Mouse (Mus musculus) cerebellum, adult 2 months (tissue): ENCODE results near the gene Izumo2. TPM values are rescaled to one million over a fixed set of nuclear protein-coding genes. Genes with fewer than 3 reads are reported as not detected.

Experiments used
- DNase-seq, 2 experiments: peaks; one replicate each; pipeline ENCODE4 v3.0.0; 2021
- H3K27ac ChIP-seq: fragments of 200-500 bp; 2 replicates; pipeline ENCODE4 v1.5.1; 2012; ENCODE audit warnings: low read length, control low read depth, inconsistent platforms; ENCODE audit not compliant: insufficient read depth
- H3K27me3 ChIP-seq: fragments of 200-500 bp; 2 replicates; pipeline ENCODE4 v1.6.1; 2012; ENCODE audit warnings: inconsistent platforms, mild to moderate bottlenecking, low read length, moderate library complexity; ENCODE audit not compliant: control insufficient read depth, insufficient read depth
- H3K4me1 ChIP-seq: fragments of 200-500 bp; 2 replicates; pipeline ENCODE4 v1.6.1; 2011; ENCODE audit warnings: low read length; ENCODE audit not compliant: control insufficient read depth, insufficient read depth
- H3K4me3 ChIP-seq: fragments of 200-500 bp; replicated peaks from 2 replicates; pipeline ENCODE3; 2011; ENCODE audit warnings: mild to moderate bottlenecking, low read depth, low read length, control low read depth; ENCODE audit not compliant: insufficient read depth
- CTCF ChIP-seq: fragments of 200-500 bp; IDR thresholded peaks from 2 replicates; pipeline ENCODE4 v1.5.1; 2011; ENCODE audit warnings: low read depth, mild to moderate bottlenecking, control low read depth, low read length, moderate library complexity, borderline replicate concordance; ENCODE audit not compliant: insufficient read depth
- POLR2A ChIP-seq: fragments of 200-500 bp; IDR thresholded peaks from 2 replicates; pipeline ENCODE4 v1.6.1; 2011; ENCODE audit warnings: low read length, control low read depth, borderline replicate concordance; ENCODE audit not compliant: insufficient read depth
- WGBS: fragments of 180-500 bp; shearing (Covaris S2); methylation state at CpG from one replicate; pipeline ENCODE4 v1.1.7; 2018; 5-methylcytosine and 5-hydroxymethylcytosine counted together
- polyA plus RNA-seq: library from polyadenylated mRNA; depleted of rRNA; stranded (reverse); fragments of >200 nt; gene quantifications from 2 replicates; pipeline ENCODE4 v1.2.3, GENCODE M21; 2012

Izumo2 gene
- polyA plus RNA-seq, 1 experiment = not detected

- no peak for DNase-seq
- no peaks in the 10 kb centered on the region for H3K27me3 ChIP-seq
- no peaks in the 10 kb centered on the region for H3K4me1 ChIP-seq
- H3K4me3 ChIP-seq = no peak overlapping the region
- no peak overlapping the region for H3K27ac ChIP-seq
- WGBS = 76% methylated on average over 5 of the region's 5 CpGs
- TF ChIP-seq CTCF = no peak
- no peak for TF ChIP-seq POLR2A
Observed at GRCm38 (mm10) chr7:44722058-44722457, 13.5 kb downstream of the Izumo2 start.

- Histone ChIP-seq H3K27me3 (no peaks in the 10 kb centered on the region), H3K4me3 (no peak overlapping the region), H3K4me1 (no peaks in the 10 kb centered on the region), H3K27ac (no peak overlapping the region)
- 17% methylated on average over 7 of the region's 7 CpGs for WGBS
- TF ChIP-seq CTCF (peak; percentile 39; the same call in 1 of the 2 replicates), POLR2A (no peak)
- DNase-seq = no peak
Observed at GRCm38 (mm10) chr7:44724316-44724715, 15.8 kb downstream of the Izumo2 start.

- H3K4me1 ChIP-seq = no peaks in the 10 kb centered on the region
- H3K27ac ChIP-seq = no peak overlapping the region
- no peak overlapping the region for H3K4me3 ChIP-seq
- WGBS = 32% methylated on average over 6 of the region's 6 CpGs
- no peaks in the 10 kb centered on the region for H3K27me3 ChIP-seq
- DNase-seq = no peak
- TF ChIP-seq CTCF (no peak), POLR2A (no peak)
Observed at GRCm38 (mm10) chr7:44726343-44726742, 17.8 kb downstream of the Izumo2 start.

- Histone ChIP-seq H3K27me3 (no peaks in the 10 kb centered on the region), H3K4me3 (no peak overlapping the region), H3K4me1 (no peaks in the 10 kb centered on the region), H3K27ac (no peak overlapping the region)
- no peak for DNase-seq
- WGBS = 51% methylated on average over 5 of the region's 5 CpGs
- no peak for TF ChIP-seq POLR2A
- no peak for TF ChIP-seq CTCF
Observed at GRCm38 (mm10) chr7:44727151-44727550, 18.6 kb downstream of the Izumo2 start.

- no peak for TF ChIP-seq POLR2A
- TF ChIP-seq CTCF = no peak
- 86% methylated on average over 11 of the region's 11 CpGs for WGBS
- Histone ChIP-seq H3K4me3 (no peak overlapping the region), H3K27ac (no peak overlapping the region), H3K27me3 (no peaks in the 10 kb centered on the region), H3K4me1 (no peaks in the 10 kb centered on the region)
- no peak for DNase-seq
Observed at GRCm38 (mm10) chr7:44728082-44728975, 19.8 kb downstream of the Izumo2 start.

- no peak for DNase-seq
- WGBS = 83% methylated on average over 9 of the region's 9 CpGs
- H3K4me1 ChIP-seq = no peaks in the 10 kb centered on the region
Observed at GRCm38 (mm10) chr7:44733723-44734122, 25.2 kb downstream of the Izumo2 start.

GRCm38 (mm10) chr7:44741361-44741760, 32.8 kb downstream of the Izumo2 start:
- Histone ChIP-seq H3K4me1 (no peaks in the 10 kb centered on the region), H3K4me3 (no peak overlapping the region)

More at GRCm38 (mm10) chr7:44733723-44734122, 25.2 kb downstream of the Izumo2 start:
- TF ChIP-seq CTCF = no peak
- Histone ChIP-seq H3K27me3 (no peaks in the 10 kb centered on the region), H3K4me3 (no peak overlapping the region), H3K27ac (no peak overlapping the region)

GRCm38 (mm10) chr7:44744270-44744669, 35.7 kb downstream of the Izumo2 start:
- no peak for TF ChIP-seq POLR2A
- H3K4me3 ChIP-seq = no peak overlapping the region

More at GRCm38 (mm10) chr7:44741361-44741760, 32.8 kb downstream of the Izumo2 start:
- WGBS = 81% methylated on average over 8 of the region's 8 CpGs
- Histone ChIP-seq H3K27ac (no peak overlapping the region), H3K27me3 (no peaks in the 10 kb centered on the region)
- TF ChIP-seq CTCF (no peak), POLR2A (no peak)
- DNase-seq = no peak

More at GRCm38 (mm10) chr7:44744270-44744669, 35.7 kb downstream of the Izumo2 start:
- Histone ChIP-seq H3K4me1 (no peaks in the 10 kb centered on the region), H3K27me3 (no peaks in the 10 kb centered on the region), H3K27ac (no peak overlapping the region)
- no peak for DNase-seq
- WGBS = 43% methylated on average over 9 of the region's 9 CpGs
